Mouse (Mus musculus) kidney, adult 2 months (tissue): ENCODE measurements around the gene Cdca3.

ENCODE experiments used
- CTCF ChIP-seq: fragments of 200-500 bp; conservative IDR thresholded peaks from 2 replicates; pipeline ENCODE4 v1.5.1; 2011; ENCODE audit warnings: low read depth, mild to moderate bottlenecking, control low read depth, low read length, moderate library complexity, mixed read lengths; ENCODE audit not compliant: insufficient read depth, insufficient read length
- POLR2A ChIP-seq: fragments of 200-500 bp; IDR thresholded peaks from one replicate; pipeline ENCODE4 v1.6.1; 2011; ENCODE audit warnings: low read depth, low read length, control low read depth

DNA sequence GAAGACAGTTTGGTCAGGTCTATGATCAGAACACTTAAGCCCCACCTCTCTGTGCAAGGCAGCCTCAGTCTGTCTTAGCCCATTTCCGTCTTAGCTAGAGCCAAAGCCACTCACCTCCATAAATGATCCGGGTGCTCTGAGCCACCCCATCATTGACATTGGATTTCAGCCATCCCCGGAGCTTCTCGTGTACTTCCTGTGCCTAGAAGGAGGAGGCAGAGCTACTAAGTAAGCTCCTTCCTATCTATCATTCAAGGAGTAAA lies 18.0 kb upstream of the Cdca3 start:
- TF ChIP-seq CTCF (no peak), POLR2A (no peak)
